Mouse (Mus musculus) thymus, postnatal 36 days (tissue): Measurements from ENCODE around the gene Adamts7.

Source experiments
- DNase-seq, 2 experiments: peaks; one replicate each; pipeline ENCODE4 v3.0.0; 2022; ENCODE audit warnings: mixed read lengths in 2 of 2

Adamts7 gene

DNA sequence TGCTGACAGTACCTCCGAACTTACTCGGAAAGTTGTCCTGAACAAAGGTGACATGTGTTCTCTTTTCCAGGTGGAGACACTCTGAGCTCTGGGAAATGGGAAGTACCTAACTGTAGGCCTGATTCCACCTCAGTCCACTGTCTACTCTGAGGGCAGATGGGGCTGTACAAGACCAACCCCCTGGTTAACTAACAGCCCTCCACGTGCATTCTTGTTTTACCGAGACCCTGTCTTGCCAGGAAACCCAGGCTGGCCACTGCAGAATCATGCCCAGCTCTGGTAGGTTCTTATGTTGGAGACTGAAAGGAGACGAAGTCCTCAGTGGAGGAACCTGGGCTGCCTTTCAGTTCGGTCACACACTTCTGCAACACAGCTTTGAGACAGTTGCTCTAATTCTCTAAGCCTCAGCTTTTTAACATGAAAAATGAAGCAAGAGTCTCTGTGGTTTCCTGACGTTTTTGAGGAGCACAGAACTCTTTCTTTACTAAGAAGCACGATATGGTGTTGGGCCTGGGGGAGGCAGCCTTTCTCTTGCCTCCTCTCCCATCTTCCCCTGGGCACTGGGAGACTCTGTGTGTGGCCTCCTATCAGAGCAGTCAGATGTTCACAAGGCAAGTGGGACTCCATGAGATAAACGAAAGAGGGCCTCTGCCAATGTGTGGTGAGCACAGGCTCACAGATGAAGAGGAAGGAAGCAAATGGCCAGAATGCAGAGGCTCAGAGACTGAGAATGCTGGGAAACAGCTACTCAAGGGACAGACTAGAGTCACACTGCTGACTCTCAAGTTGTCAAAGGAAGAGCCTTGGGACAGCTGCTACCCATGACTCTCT lies 74.6 kb downstream of the Adamts7 start:
- peak; percentile 54 to 70 for DNase-seq

DNA sequence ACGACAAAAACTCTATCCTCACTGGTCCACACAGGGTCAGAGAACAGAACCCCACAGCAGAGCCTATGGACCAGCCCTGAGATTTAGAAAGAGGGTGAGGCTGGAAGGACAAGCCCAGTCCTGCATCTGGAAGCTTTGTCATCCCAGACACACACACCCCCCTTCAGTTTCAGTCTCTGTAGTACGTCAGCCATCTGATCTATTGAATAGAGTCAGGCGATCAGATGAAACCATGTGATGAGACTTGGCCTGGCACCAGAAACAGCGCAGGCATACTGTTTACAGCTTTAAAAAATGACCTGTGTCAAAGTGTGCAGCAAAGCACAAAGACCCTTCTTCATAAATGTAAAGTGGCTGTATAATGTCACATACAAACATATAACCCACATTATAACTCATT lies 77.7 kb downstream of the Adamts7 start:
- no peak for DNase-seq

DNA sequence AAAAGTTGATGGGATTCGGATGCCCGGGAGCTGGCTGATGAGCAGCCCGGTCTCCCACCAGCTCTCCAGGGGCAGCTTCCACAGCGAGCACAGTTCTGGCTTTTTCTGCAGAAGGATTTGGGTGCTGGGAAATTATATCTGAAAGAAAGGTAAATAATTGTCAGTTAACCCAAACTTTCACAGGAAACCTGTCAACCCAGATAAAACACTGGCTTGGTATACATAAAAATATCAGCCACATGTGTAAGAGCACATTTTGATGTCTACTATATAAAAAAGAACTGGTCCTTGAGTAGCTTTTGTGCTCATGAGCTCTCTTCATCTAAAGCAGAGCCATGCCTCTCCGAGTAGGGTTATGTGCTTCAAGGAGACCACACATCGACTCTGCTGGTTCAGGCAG lies 78.2 kb downstream of the Adamts7 start:
- no peak for DNase-seq

DNA sequence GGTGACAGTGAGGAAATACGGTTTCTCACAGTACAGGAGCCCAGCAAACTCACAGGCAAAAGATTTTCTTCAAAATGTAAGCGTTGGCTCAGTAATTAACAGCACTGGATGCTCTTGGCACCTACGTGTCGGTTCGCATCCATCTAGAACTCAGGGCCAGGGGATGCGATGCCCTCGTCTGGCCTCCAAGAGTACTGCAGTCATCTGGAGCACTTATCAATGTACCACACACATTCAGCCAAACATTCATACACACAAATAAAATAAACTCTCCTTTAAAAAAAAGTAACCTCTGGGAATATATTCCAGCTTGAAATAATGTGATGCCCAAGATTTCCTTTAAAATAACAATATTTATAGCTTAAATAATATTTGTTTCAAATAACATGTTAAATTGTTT lies 78.7 kb downstream of the Adamts7 start:
- peak; percentile 51 to 56 for DNase-seq

DNA sequence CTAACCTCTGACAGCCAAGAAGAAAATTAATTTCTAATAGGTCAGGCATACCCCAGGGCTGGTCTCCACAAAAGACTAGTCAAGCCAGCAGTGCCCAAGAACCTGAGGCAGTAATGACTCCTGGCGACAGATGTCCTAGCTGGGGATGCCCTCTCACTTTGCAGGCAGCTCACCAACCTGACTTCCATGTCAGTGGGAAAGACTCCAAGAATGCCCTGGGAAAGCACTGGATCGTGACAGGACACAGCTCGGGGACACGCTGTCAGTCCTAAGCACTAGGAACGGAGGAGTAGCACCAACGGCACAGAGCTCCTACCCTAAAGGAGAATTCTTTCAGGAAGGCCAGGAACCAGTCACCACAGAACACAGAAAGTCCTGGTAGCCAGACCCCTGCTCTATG lies 79.4 kb downstream of the Adamts7 start:
- no peak for DNase-seq

DNA sequence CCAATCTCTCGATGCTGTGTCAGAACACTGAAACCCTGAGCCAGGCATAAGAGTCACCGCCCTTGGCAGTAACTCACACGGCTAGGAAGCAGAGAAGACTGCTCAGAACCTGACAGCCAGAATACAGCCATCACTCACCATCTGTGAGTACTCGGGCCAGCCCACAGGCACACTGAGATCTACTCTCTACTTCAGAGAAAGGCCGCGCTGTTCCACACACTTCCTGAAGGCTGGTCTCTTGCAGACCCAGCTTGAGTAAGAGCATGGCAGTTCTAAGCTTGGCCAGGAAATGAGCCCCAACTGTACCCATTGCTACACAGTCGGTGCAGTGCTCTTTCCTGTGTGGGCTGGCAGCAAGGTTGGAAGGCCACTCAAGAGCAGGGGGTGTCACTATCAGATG lies 80.0 kb downstream of the Adamts7 start:
- DNase-seq = peak; percentile 67 to 77

DNA sequence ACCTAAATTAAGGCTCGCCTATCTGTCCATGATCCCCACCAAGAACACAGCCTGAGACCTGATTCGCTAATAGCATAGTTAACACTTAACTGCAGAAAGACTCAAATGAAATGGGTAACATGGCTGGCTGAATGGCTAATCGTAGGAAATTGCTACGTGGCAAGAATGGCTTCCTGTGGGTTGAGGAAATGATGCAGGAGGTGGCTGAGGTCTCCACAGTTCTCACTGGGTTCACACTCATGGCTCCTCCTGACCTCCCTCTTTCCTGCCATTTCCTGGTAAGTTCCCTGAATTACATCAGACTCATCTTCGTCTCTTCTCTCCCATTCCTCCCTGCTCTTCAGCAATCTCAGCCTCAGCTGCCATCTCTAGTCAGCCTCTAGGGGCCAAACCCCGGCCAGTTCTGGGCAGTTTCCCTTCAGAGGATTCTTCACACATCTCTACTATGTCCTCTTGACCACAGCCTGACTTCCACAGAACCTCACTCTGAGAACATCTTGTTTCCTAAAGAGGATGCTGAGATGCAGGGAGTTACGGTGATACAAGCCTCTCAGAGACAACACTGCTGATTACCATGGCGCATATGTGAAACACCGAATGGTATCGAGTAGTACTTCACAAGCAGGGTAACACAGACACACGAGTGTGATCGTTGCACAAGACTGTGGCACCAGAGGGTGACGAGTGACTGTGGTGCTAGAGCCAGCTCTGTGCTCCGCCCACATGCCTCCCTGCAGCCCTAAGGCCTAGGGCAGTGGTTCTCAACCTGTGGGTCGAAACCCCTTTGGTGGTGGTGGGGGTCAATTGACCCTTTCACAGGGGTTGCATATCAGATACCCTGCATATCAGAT lies 81.7 kb downstream of the Adamts7 start:
- DNase-seq = no peak

DNA sequence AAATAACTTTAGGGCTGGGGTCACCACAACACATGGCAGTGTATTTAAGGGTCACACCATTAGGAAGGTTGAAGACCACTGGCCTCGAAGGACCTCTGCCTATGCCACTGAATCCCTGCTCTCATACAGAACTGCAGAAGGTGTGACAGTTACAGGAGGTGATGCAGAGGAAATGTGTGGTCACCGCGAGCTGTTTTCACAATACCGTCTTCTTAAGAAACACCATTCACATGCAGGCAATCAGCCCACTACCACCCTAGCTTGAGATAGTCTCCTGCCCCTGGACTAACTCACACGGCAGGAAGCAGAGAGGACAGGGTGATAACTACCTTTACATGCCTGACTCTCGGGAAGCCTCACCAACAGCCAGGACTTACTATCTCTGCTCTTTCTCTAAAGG lies 82.3 kb downstream of the Adamts7 start:
- no peak for DNase-seq

DNA sequence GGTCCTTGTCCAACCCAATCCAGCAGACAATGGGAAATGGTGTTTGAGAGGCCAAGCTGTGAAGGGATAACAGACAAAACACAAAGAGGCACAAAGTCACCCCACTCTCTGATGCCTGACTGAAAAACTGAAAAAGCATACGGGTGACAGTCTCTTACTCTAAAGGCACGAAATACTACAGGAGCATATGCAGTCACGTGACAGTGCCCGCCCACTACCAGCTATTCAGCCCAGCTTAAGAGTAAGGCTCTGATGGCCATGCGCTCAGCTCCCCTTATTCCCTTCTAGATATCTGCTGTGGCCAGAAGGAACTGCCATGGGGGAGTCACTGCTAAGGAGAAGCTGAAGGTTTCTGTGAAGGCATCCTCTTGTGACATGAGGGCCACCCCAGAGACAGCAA lies 82.9 kb downstream of the Adamts7 start:
- no peak for DNase-seq

DNA sequence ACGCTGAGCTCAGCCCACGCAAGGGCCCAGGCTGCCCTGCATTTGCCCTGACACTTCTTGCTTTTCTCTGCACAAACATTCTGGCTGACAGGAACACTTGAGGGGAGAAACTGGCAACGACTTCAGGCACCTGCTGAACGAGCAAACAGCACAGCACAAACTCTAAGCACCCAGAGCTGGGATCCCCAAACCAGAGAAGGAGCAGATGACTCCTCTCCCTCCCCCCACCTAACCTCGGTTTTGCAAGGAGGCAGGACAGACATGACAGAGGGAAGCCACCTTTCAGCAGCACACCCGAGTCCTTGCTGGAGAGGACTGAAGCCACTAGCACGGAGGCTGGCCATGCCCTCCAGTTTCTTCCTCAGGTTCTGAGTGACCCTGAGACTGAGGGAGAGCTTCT lies 84.4 kb downstream of the Adamts7 start:
- DNase-seq = peak; percentile 46 to 64

DNA sequence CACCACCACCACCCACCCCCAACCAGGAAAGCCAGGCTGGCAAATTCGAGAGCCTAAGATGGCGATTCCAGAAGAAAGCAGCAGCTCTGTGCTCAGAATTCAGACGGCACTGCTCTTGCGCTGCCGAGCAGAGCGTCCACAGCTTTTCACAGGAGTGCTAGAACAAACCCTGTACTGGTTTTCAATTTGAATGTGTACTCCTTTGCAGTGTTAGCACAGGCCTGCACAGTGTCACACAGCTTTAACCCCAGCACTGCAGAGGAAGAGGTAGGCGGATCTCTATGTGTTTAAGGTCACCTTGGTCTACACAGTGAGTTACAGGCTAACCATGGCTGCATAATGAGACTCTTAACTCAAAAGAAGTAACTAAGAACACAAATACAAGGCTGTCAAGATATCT lies 85.5 kb downstream of the Adamts7 start:
- DNase-seq = no peak

DNA sequence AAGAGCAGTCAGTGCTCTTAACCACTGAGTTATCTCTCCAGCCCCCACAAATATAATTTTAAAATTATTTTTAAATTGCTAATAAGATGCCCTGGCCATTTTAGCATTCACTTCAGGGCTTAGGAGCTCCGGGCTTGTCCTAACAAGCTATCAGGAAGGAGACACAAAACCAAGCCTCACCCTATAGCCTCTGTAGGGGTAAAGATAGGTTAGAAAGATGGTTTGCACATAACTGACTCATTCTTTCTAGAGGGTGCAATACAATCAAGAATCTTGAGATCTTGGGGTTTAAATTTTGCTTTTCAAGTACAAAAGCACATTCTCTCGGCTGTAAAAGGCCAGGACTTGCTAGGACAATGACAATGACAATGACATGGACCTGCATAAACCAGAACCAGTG lies 86.2 kb downstream of the Adamts7 start:
- no peak for DNase-seq

DNA sequence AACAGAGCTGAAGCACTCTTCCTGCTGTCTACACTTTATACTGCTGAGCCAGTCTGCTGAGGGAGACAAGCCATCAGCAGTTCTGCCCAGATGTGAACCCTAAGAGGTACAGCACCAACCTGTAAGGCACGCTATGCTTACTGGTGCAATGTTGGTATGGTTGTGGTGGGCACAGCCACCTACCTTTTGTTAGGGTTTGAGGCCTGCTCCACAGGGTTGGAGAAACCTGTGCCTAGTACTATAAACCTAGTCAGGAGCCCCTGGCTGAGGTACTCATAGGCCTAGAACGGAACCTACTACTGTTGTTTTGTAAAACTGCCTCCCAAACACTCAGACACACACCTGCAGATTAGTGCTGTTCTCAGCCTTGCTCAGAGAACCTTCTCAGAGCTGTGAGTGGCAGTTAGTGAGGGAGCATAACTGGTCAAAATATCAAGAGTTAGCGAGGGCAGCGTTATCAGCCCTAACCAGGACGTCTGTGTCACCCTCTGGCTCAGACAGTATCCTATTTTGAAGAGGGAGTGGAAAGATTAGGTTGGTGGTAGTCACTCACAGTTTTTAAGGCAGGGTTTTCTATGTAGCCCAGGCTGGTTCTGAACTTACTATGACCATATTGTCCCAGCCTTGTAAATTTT lies 87.4 kb downstream of the Adamts7 start:
- DNase-seq = no peak

DNA sequence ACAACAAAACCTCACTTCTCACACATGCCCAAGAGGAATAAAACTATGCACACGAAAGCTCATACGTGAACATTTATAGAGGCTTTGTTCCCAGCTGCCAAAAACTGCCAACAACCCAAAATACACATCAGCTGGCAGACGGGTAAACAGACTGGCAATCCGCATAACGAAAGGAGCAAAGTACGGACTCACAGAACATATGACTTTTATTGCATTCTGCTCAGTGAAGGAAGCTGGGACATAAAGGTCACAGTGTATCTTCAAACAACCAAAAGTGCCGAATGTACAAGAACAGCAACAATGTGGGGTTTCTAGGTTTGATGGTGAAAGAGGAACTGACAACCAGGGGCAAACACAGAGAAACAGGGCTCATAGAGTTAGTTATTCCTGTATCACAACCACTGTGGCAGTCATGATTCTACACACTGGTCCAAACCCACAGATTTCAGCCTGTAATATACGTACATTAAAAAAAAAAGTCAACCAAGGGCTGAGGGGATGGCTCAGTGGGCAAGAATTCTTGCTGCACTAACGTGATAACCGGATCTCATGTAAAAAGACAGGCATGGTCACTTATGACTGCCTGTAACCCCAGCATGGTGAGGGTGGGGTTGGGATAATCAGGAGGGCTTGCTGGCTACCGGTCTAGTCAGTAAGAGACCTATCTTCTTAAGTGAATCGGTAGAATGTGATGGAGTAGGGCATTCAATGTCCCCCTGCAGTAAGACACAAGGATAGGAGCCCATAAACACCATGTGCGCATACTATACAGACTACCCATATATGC lies 88.3 kb downstream of the Adamts7 start:
- no peak for DNase-seq

DNA sequence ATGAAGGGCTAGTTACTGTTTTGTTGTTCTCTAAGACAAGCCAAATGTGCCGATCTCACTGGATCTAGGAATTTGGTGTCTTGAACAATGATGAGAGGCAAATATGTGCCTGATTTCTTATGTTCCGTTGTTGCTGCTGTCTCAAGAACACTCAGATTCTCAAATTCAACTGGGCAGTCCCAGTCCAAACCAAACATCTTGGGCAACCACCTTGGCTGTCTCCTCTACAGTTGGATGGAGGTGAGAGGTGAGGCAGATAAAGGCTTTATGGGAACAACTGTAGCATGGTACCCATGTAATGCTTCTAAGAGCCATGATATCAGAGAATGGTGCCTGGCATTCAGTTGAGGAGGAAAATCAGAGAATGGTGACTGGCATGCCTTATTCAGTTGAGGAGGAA lies 90.3 kb downstream of the Adamts7 start:
- DNase-seq = no peak

DNA sequence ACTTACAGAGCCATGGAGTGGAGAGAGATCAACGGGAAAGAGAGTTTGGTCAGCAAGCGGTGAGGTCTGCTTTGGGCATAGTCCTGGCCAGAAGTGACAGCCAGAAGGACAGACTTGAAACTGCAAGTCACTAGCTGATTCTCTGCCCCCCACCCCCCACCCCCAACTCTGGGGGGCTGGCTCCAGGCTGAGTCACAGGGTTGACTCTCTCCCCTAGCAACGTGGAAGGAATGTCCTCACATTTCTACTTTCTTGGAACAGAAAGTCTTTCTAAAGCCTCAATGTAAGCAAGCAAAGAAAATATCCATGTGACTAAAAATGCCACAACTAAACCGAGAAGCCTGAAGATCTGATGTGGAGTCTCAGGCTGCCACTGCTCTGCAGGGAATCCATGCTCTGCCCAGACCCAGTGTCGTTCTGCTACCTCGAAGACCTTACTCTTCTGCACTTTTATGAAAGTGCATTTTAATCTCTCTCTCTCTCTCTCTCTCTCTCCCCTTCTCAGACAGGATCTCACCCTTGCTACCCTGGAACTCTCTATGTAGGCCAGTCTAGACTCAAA lies 93.1 kb downstream of the Adamts7 start:
- DNase-seq = no peak

DNA sequence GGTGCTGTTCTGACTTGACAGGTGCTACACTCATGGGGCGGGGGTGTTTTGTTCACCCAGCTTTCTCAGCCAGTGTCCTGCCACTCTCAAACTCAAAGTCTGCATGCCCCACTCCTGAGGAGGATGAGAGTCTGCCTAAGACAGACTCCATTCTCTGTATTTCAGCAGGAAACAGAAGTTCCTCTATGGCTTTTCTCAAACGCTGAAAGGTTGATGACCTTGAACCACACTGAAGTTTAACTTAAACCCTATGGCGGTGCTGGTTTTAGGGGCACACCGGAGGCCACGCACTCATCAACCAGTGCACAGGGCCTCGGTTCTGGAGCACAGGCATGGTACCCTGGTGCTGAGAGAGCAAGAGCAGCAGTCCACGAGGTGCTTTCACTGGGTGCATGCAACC lies 94.4 kb downstream of the Adamts7 start:
- no peak for DNase-seq
